Mouse (Mus musculus): Measurements from ENCODE around the gene Csgalnact2.
A peak's percentile ranks its signal among the peaks of the same experiment; 100 is the strongest.

Csgalnact2 gene

GRCm38 (mm10) chr6:118074151-118074550 lies 64.8 kb downstream of the Csgalnact2 start:
- no peak for DNase-seq (ENCODE audit: low spot score)

GRCm38 (mm10) chr6:118072176-118072575 lies 66.8 kb downstream of the Csgalnact2 start:
- DNase-seq (ENCODE audit: low spot score), result no peak

GRCm38 (mm10) chr6:118071416-118071815 lies 67.5 kb downstream of the Csgalnact2 start:
- DNase-seq (ENCODE audit: low spot score), result no peak

- no peak for DNase-seq (ENCODE audit: low spot score)
Measured at GRCm38 (mm10) chr6:118071013-118071350, 68.0 kb downstream of the Csgalnact2 start.

- no peak for DNase-seq (ENCODE audit: low spot score)
Measured at GRCm38 (mm10) chr6:118070321-118071012, 68.5 kb downstream of the Csgalnact2 start.

GRCm38 (mm10) chr6:118067720-118068119 lies 71.2 kb downstream of the Csgalnact2 start:
- no peak for DNase-seq (ENCODE audit: low spot score)

GRCm38 (mm10) chr6:118066199-118067081 lies 72.5 kb downstream of the Csgalnact2 start:
- peak; percentile 11 for DNase-seq (ENCODE audit: low spot score)

GRCm38 (mm10) chr6:118065837-118066198 lies 73.1 kb downstream of the Csgalnact2 start:
- no peak for DNase-seq (ENCODE audit: low spot score)

- DNase-seq (ENCODE audit: low spot score), result peak; percentile 19
Measured at GRCm38 (mm10) chr6:118064968-118065530, 73.9 kb downstream of the Csgalnact2 start.

- no peak for DNase-seq (ENCODE audit: low spot score)
Measured at GRCm38 (mm10) chr6:118063266-118063665, 75.7 kb downstream of the Csgalnact2 start.

- DNase-seq (ENCODE audit: low spot score), result no peak
Measured at GRCm38 (mm10) chr6:118061266-118061665, 77.7 kb downstream of the Csgalnact2 start.
